8 mouse cellular contexts compared by ENCODE assay signal in genomic region chr2:155381060-155381437, GRCm38 (mm10). TPM values are rescaled to one million over a fixed set of nuclear protein-coding genes. Genes with fewer than 3 reads are reported as not detected.
DNase-seq lines count a peak whose midpoint lies in the region; ATAC-seq and TF ChIP-seq lines count a peak whose summit lies in the region.

No protein-coding gene starts in this region.

- H3K27me3 ChIP-seq in thymus, adult 2 months (ENCODE audit: control insufficient read depth, insufficient read depth, low read length) = no peaks in the 10 kb centered on the region
- peaks cover 9% of the 10 kb centered on the region for H3K27me3 ChIP-seq in limb, embryonic 13.5 days

- no peak for ATAC-seq in CD4-positive, CD25-positive, alpha-beta regulatory T cell, adult 4 months
- no peak for ATAC-seq in limb, embryonic 13.5 days (ENCODE audit: low FRiP score, low read depth)

- no peaks in the 10 kb centered on the region for H3K36me3 ChIP-seq in thymus, adult 2 months (ENCODE audit: control insufficient read depth, insufficient read depth, low read length)
- peaks cover 5% of the 10 kb centered on the region for H3K36me3 ChIP-seq in limb, embryonic 13.5 days

- no peak overlapping the region for H3K27ac ChIP-seq in thymus, adult 2 months (ENCODE audit: control insufficient read depth, insufficient read depth, low read length)
- H3K27ac ChIP-seq in limb, embryonic 13.5 days = no peak overlapping the region
- peak overlapping the region; percentile 27 for H3K27ac ChIP-seq in olfactory bulb, adult 2 months (ENCODE audit: insufficient read depth, low read depth, low read length)

- H3K4me3 ChIP-seq in thymus, adult 2 months (ENCODE audit: control insufficient read depth, insufficient read depth, low read length) = peak overlapping the region; percentile 81
- H3K4me3 ChIP-seq in limb, embryonic 13.5 days = peak overlapping the region; percentile 83
- peak overlapping the region; percentile 80 for H3K4me3 ChIP-seq in olfactory bulb, adult 2 months (ENCODE audit: insufficient read depth, low read depth, low read length)

- H3K4me2 ChIP-seq in limb, embryonic 13.5 days (replicated peaks) = peak overlapping the region; percentile 78

- WGBS in thymus, adult 2 months = 4% methylated on average over 11 of the region's 11 CpGs
- 3% methylated on average over 11 of the region's 11 CpGs for WGBS in limb, embryonic 13.5 days
- 2% methylated on average over 11 of the region's 11 CpGs for whole genome bisulfite sequencing in olfactory bulb, adult 2 months

- TF ChIP-seq CTCF in thymus, adult 2 months (IDR thresholded peaks at IDR 0.05; ENCODE audit: borderline replicate concordance, control insufficient read depth, extremely low read depth, insufficient read depth, low read length, poor library complexity) = no peak
- no peak for TF ChIP-seq CTCF in olfactory bulb, adult 2 months (IDR thresholded peaks at IDR 0.05; ENCODE audit: insufficient read depth, low read depth, low read length)

- peaks cover 7% of the 10 kb centered on the region for H3K4me1 ChIP-seq in thymus, adult 2 months (replicated peaks; ENCODE audit: control insufficient read depth, insufficient read depth, low read length)
- peaks cover 24% of the 10 kb centered on the region for H3K4me1 ChIP-seq in limb, embryonic 13.5 days
- H3K4me1 ChIP-seq in olfactory bulb, adult 2 months (ENCODE audit: control insufficient read depth, insufficient read depth, low read length) = peaks cover 13% of the 10 kb centered on the region

- H3K9me3 ChIP-seq in limb, embryonic 13.5 days = no peaks in the 10 kb centered on the region

- no peak for TF ChIP-seq POLR2A in thymus, adult 2 months (IDR thresholded peaks at IDR 0.05; ENCODE audit: control insufficient read depth, extremely low read depth, insufficient read depth, low read length, poor library complexity)
- TF ChIP-seq POLR2A in olfactory bulb, adult 2 months (IDR thresholded peaks at IDR 0.05; ENCODE audit: insufficient read depth, low read depth, low read length) = no peak

- DNase-seq in CD4-positive, CD25-positive, alpha-beta regulatory T cell, adult 2 months (ENCODE audit: low read depth, low spot score) = peak; percentile 31
- no peak for DNase-seq in thymus, adult 2 months
- DNase-seq in thymus, postnatal 4 days = no peak
- no peak for DNase-seq in gastrocnemius, postnatal 10 days
- DNase-seq in thymus, postnatal 0 days (ENCODE audit: low spot score) = no peak

- peak overlapping the region; percentile 90 for H3K9ac ChIP-seq in limb, embryonic 13.5 days

RNA-seq across cellular contexts. Expression of gene Trp53inp2, which starts 0.2 kb away (rescaled TPM):
- polyA plus RNA-seq in CD4-positive, CD25-positive, alpha-beta regulatory T cell, adult 4 months (2017; shearing (Covaris generic)) = 1 to 10 TPM; 1.2 to 1.6 TPM
- 85.4 and 89.8 TPM in 2 replicates for polyA plus RNA-seq in thymus, adult 2 months (2012; rRNA removed)
- polyA plus RNA-seq in limb, embryonic 13.5 days (2015; fragmentation: Nextera tagmentation; extraction: Ambion mirVana) = 17.7 and 20.9 TPM in 2 replicates
- 154 TPM in 1 of 2 replicates, not detected in the other for polyA plus RNA-seq in olfactory bulb, adult 2 months (2012; ENCODE audit: insufficient read depth, insufficient read length, low replicate concordance, missing spikeins)
- 100 to 1,000 TPM; 215 to 242 TPM for total RNA-seq in gastrocnemius, postnatal 10 days (2021)
- polyA plus RNA-seq in thymus, postnatal 0 days (2015; fragmentation: Nextera tagmentation; extraction: Ambion mirVana) = 6.9 and 9.6 TPM in 2 replicates

RNA-seq across cellular contexts. Expression of gene Pigu, which starts 23.8 kb away (rescaled TPM):
- 10 to 100 TPM; 40.1 to 41.4 TPM for polyA plus RNA-seq in CD4-positive, CD25-positive, alpha-beta regulatory T cell, adult 4 months (2017; shearing (Covaris generic))
- polyA plus RNA-seq in thymus, adult 2 months (2012; rRNA removed) = 40.2 and 45.7 TPM in 2 replicates
- polyA plus RNA-seq in limb, embryonic 13.5 days (2015; fragmentation: Nextera tagmentation; extraction: Ambion mirVana) = 45.6 and 46.2 TPM in 2 replicates
- polyA plus RNA-seq in olfactory bulb, adult 2 months (2012; ENCODE audit: insufficient read depth, insufficient read length, low replicate concordance, missing spikeins) = not detected in 2 replicates
- 10 to 100 TPM; 27.1 to 27.5 TPM for total RNA-seq in gastrocnemius, postnatal 10 days (2021)
- polyA plus RNA-seq in thymus, postnatal 0 days (2015; fragmentation: Nextera tagmentation; extraction: Ambion mirVana) = 30.7 and 39.2 TPM in 2 replicates
